Mouse (Mus musculus): ENCODE results near the gene Hdhd5. TPM values are rescaled to one million over a fixed set of nuclear protein-coding genes. Genes with fewer than 3 reads are reported as not detected.
A peak's percentile ranks its signal among the peaks of the same experiment; 100 is the strongest.

The Hdhd5 gene
- total RNA-seq (2021), result 10 to 100 TPM; 21.2 to 21.4 TPM

GRCm38 (mm10) chr6:120531020-120531965 lies at the start of gene Hdhd5:
Hdhd5 (minus strand) TSS chr6:120531319.
- DNase-seq, result peak; percentile 95
- intact Hi-C loops (cut with DNase I), result loop anchor here (10.0 kb wide), 1 partner anchor 294 kb away; the partner anchor contains the start of gene Atp6v1e1

GRCm38 (mm10) chr6:120580713-120581015 lies 49.5 kb upstream of the Hdhd5 start:
- intact Hi-C loops (cut with DNase I), result loop anchor here (5.0 kb wide), 2 partner anchors 38 to 87 kb away; partner anchors contain the start of gene Cecr2
- peak in 1 of 2 experiments; percentile 28 for DNase-seq

DNA sequence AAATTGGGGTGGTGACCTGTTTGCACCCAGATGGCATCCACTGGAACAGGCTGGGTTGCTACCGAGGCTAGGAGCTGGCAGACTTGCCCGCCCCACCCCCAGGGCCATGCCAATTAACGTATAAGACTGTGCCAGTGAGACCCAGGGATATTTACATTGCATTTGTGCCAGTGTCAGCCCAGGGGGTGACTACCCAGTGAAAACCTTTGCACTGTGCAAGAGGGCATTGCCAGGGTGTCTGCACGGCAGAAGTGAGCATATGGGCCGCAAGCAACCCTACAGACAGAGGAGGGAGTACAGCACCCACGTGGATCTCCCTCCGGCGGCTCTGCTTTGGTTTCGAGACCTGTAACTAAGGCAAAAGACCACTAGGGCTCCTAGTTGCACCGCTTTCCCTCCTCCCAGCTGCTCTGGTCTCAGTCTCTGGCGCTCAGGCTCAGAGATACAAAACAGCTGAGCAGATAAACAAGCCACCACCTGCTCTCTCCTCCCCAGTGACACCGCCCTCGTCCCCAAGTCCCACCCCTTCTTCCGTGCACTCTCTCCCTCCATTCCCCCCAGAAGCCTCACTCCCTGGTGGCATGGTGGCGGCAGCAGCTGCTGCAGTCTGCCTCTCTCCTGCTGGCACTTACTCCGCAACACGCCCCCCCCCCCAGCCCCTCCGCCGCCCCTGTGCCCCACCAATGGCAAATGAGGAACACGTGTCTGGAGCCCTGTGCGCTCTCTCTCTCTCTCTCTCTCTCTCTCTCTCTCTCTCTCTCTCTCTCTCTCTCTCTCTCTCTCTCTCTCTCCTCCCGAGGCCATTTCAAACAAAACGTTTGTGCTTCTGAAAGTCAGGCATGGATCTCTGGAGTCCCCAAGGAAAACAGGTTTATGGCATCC lies 49.0 kb upstream of the Hdhd5 start:
- intact Hi-C loops (cut with DNase I), result loop anchor here (5.0 kb wide), 2 partner anchors 38 to 87 kb away; partner anchors contain the start of gene Cecr2

GRCm38 (mm10) chr6:120579110-120579830 lies 48.2 kb upstream of the Hdhd5 start:
- intact Hi-C loops (cut with DNase I), result no loop called here
- DNase-seq, result peak; percentile 38 to 43

More for the DNA sequence above, 49.0 kb upstream of the Hdhd5 start:
- DNase-seq, result peak; percentile 71 to 76

DNA sequence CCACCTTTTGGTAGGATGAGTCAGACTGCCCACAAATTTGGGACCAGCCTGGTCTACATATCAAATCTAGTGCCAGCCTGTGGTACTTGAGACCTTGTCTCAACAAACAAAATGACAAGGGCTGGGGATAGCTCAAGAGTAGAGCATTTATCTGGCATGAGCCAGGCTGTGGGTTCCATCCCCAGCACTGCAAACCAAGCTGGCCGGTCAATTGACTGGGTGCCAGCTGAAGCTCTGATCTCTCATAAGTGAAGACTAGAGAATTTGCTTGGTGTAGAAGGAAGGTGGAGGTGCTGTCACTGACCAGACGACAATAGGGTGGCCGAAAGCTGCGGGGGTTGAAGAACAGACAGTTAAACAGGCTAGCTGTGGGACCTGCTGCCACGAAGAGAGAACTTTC lies 47.4 kb upstream of the Hdhd5 start:
- DNase-seq, result no peak
- intact Hi-C loops (cut with DNase I), result no loop called here

DNA sequence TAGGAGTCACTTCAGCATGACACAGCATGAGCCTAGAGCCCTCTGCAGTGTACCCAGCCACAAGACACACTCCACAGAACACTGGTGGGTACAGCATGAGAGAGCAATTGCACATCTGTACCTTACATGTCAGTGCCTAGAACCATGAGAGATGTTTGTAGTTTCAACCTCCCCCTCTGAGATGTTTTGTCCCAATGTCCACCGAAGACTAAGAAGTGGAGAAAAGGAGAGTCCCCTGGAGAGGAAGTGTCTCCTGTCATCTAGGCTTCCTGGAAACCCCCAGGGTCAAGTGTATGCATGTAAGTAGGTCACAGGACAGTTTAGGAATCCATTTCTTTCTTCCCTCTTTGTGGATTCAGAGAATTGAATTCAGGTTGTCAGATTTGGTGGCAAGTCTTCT lies 41.3 kb upstream of the Hdhd5 start:
- DNase-seq, result no peak
- intact Hi-C loops (cut with DNase I), result no loop called here

DNA sequence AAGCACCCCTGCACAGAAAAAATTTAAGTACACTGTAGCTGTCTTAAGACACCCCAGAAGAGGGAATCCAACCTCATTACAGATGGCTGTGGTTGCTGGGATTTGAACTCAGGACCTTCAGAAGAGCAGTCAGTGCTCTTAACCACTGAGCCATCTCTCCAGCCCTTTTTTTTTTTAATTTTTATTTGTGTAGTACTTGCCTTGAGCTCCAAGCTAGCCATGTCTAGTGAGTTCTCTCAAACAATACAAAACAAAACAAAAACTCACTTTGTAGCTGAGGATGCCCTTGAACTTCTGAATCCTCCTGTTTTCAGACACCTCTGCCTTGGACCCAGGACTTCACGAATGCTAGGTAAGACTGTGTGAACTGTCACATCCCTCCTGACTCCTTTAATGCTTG lies 37.1 kb upstream of the Hdhd5 start:
- intact Hi-C loops (cut with DNase I), result no loop called here
- DNase-seq, result no peak

DNA sequence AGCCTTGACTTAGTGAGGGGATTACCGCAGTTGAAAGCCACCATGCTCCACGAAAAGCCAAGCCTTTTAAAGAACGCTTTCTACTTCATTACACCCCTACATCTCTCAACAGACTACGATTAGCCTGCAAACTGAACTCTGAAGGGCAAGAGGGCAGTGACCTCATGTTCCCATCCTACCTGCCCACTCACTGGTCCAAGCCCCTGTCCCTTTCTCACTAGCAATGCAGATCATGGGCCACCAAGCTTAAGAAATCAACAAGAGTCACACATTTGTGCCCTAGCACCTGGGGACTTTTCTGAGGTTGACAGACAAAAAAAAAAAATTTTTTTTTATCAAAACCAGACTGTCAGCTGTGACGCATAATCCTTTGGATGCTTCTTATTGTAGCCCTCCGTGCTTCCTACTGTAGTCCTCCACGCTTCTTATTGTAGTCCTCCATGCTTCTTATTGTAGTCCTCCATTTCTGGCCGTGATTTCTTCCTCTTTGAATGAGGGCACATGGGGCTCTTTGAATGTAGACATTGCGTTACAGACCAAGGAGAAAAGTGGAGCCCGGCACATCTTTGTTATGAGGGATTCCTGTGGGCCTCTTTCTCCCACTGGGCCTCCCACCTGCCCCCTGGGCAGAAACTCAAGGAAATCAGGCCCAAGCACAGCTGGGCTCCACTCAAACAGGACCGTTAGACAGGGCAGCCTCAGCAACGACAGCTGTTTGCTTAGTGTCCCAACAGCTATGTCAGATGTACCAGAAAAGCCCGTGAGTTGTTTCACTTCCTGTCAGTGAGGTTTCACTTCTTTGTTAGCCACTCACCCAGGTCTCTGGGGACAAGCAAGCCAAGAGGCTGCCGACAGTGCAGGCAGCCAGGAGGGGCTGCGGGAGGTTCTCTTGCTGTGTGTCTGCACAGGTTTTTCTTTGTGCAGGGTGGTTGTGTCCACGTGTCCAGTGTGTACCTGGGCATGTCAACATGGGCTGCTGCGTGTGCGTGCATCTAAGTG lies 36.1 kb upstream of the Hdhd5 start:
- intact Hi-C loops (cut with DNase I), result no loop called here
- DNase-seq, result peak; percentile 57 to 62

DNA sequence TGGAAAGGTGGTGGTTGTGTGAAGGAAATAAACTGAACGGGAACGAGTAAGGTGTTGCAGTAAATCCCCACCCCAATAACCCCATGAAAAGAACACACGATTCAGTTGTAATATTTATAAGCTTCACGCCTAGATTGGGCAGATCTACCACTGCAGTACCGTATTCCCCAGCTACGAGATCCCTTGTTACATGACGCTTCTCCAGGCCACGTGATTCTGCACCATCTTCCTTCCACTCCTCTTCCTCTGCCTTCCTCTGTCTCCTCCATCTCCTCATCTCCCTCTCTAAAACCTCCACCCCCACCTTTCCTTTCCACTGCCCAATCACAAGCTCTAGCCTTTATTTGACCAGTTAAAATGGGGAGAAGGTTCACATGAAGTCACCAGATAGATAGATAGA lies 25.5 kb upstream of the Hdhd5 start:
- intact Hi-C loops (cut with DNase I), result no loop called here
- DNase-seq, result no peak

- DNase-seq, result no peak
- intact Hi-C loops (cut with DNase I), result no loop called here
These were observed 25.0 kb upstream of the Hdhd5 start for GRCm38 (mm10) chr6:120555983-120556567.

DNA sequence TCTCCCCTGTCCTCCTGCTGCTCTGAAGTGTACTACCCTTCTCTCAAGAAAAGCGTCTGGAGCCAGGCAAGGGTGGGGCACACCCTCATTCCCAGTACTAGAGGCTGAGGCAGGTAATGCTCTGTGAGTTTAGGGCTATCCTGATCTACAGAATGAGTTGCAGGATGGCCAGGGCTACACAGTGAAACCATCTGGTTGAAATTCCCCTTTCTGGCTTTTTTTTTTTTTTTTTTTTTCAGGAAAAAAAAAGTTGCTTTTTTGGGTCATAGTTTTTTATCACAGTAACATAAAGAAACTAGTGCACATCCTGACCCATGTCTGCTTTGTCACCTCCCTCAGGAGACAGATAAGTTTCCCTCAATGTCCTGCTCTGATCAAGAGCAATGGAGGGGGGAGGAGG lies 24.0 kb upstream of the Hdhd5 start:
- DNase-seq, result no peak
- intact Hi-C loops (cut with DNase I), result no loop called here

DNA sequence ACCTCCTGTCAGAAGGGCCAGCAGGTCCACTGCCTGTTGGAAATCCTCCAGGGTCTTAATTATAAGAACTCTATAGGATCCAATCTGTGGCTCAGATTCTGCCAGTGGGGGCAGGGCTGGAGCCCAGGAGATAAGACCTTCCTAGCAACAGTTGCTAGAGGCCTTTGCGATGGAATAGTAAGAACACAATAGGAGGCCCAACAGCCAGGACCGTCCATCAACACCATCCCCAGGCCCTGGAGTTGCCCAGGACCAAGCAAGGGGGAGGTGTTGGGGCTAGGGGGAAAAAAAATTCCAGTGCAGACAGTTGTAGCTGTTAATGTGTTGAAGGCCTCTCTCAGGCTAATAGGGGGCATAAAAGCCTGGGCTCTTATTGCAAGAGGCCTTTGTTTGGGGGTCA lies 19.1 kb upstream of the Hdhd5 start:
- intact Hi-C loops (cut with DNase I), result no loop called here
- DNase-seq, result no peak

- no peak for DNase-seq
- intact Hi-C loops (cut with DNase I), result no loop called here
These were observed 17.5 kb upstream of the Hdhd5 start for GRCm38 (mm10) chr6:120548581-120548980.

GRCm38 (mm10) chr6:120546973-120547372 lies 15.9 kb upstream of the Hdhd5 start:
- intact Hi-C loops (cut with DNase I), result no loop called here
- no peak for DNase-seq

- intact Hi-C loops (cut with DNase I), result no loop called here
- DNase-seq, result no peak
These were observed 15.2 kb upstream of the Hdhd5 start for GRCm38 (mm10) chr6:120546292-120546691.

DNA sequence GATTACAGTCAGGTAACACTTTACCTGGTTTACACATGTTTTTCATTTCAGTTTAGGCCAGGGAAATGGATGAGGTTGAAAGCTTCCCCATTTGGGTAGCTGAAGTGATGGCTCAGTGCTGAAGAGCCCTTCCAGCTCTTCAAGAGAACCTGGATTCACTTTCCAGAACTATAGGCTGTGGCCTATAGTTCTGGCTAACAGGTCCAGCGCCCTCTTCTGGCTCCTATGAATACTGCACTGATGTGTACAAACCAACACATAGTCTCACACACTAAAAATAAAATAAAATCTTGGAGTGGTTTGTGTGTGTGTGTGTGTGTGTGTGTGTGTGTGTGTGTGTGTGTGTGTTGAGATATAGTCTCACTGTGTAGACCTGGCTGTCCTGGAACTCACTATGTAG lies 10.9 kb upstream of the Hdhd5 start:
- intact Hi-C loops (cut with DNase I), result loop anchor here (5.0 kb wide), 1 partner anchor 40 kb away; no protein-coding TSS in a partner anchor
- no peak for DNase-seq

- DNase-seq, result no peak
- intact Hi-C loops (cut with DNase I), result loop anchor here (5.0 kb wide), 1 partner anchor 41 kb away; no protein-coding TSS in a partner anchor
These were observed 10.3 kb upstream of the Hdhd5 start for GRCm38 (mm10) chr6:120541386-120541785.

DNA sequence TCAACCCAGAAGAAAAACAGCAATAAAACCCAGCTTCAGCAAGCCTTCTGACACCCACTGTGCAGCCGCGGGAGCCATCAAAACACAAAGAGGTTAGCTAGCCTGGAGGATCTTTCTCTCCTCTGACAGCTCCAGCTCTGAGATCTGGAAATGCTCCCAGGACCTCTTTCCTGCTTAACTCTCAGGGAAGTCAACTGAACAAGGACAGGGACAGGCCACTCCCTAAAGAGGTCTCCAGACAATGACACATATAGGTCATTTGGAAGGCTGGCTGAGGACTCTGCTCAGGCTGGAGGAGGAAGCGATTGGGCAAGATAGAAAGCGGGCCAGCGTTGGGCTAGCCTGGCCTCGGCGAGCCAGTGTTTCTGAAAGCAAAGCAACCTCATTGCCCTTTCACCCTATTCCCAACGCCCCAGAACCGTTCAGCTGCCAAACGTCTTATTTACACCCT lies 8.7 kb upstream of the Hdhd5 start:
- intact Hi-C loops (cut with DNase I), result loop anchor here (1.0 to 10.0 kb wide), 6 partner anchors 42 to 285 kb away; partner anchors contain the start of genes Atp6v1e1 and Cecr2

More for the DNA sequence above, 8.7 kb upstream of the Hdhd5 start:
- DNase-seq, result peak; percentile 74 to 80

Measured in heart, postnatal 10 days (tissue).